Mouse (Mus musculus): ENCODE data around the gene Rhox4g. TPM values are rescaled to one million over a fixed set of nuclear protein-coding genes. Genes with fewer than 3 reads are reported as not detected.
"Not testable (repeated sequence)": the region's sequence is repeated elsewhere in the genome, so short reads cannot be mapped to it uniquely, and the experiment has no call there.

The Rhox4g gene
- polyA plus RNA-seq (2014; fragmentation: Nextera tagmentation; extraction: Ambion mirVana): not detected in 2 replicates

DNA sequence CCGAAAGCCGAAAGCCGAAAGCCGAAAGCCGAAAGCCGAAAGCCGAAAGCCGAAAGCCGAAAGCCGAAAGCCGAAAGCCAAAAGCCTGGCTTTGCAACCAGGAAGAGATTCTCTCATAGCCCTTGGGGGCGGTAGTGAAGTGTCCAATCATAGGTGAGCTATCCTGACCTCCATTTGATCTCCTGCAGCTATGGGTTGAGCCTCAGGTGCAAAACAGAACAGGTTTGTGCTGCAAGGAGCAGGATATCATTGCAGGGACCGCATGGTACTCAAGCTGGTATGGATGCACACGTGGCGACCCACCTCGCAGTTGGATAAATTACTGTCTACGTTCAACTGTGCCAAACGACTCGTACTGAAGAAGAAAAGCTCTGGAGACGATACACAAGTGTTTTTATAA lies at the start of gene Rhox4g:
TSS of gene Rhox4g (minus strand) at position 101 of the 400 bp plus-strand sequence.
- not testable (repeated sequence) for H3K27me3 ChIP-seq (replicated peaks; ENCODE audit: control insufficient read depth, insufficient read depth, low read length); H3K27ac ChIP-seq (replicated peaks; ENCODE audit: low read depth, low read length); H3K9ac ChIP-seq (ENCODE audit: low read depth, low read length); H3K36me3 ChIP-seq (ENCODE audit: control insufficient read depth, insufficient read depth, low read length); ATAC-seq (ENCODE audit: low read depth); DNase-seq (ENCODE audit: low spot score); H3K4me2 ChIP-seq (ENCODE audit: low read depth, low read length); H3K4me1 ChIP-seq (ENCODE audit: control insufficient read depth, insufficient read depth, low read length); H3K9me3 ChIP-seq (ENCODE audit: control insufficient read depth, low read length); H3K4me3 ChIP-seq (ENCODE audit: low read depth, low read length)
- 96% methylated on average over 13 of the region's 20 CpGs for WGBS

- Histone ChIP-seq H3K4me1 (ENCODE audit: control insufficient read depth, insufficient read depth, low read length) (no peaks in the 10 kb centered on the region), H3K36me3 (ENCODE audit: control insufficient read depth, insufficient read depth, low read length) (no peaks in the 10 kb centered on the region), H3K9ac (ENCODE audit: low read depth, low read length) (no peak overlapping the region), H3K27ac (replicated peaks; ENCODE audit: low read depth, low read length) (no peak overlapping the region), H3K27me3 (replicated peaks; ENCODE audit: control insufficient read depth, insufficient read depth, low read length) (no peaks in the 10 kb centered on the region), H3K4me3 (ENCODE audit: low read depth, low read length) (no peak overlapping the region), H3K4me2 (ENCODE audit: low read depth, low read length) (no peak overlapping the region), H3K9me3 (ENCODE audit: control insufficient read depth, low read length) (no peaks in the 10 kb centered on the region)
- no peak for ATAC-seq (ENCODE audit: low read depth)
- no peak for DNase-seq (ENCODE audit: low spot score)
- 83% methylated on average over 2 of the region's 2 CpGs for WGBS
Measured at GRCm38 (mm10) chrX:37692261-37692660, 41.1 kb upstream of the Rhox4g start.

GRCm38 (mm10) chrX:37683031-37683715 lies 32.0 kb upstream of the Rhox4g start:
- DNase-seq (ENCODE audit: low spot score) (no peak), ATAC-seq (ENCODE audit: low read depth) (no peak)
- Histone ChIP-seq H3K4me1 (ENCODE audit: control insufficient read depth, insufficient read depth, low read length) (no peaks in the 10 kb centered on the region), H3K27me3 (replicated peaks; ENCODE audit: control insufficient read depth, insufficient read depth, low read length) (no peaks in the 10 kb centered on the region), H3K27ac (replicated peaks; ENCODE audit: low read depth, low read length) (no peak overlapping the region), H3K36me3 (ENCODE audit: control insufficient read depth, insufficient read depth, low read length) (no peaks in the 10 kb centered on the region), H3K9me3 (ENCODE audit: control insufficient read depth, low read length) (no peaks in the 10 kb centered on the region), H3K4me2 (ENCODE audit: low read depth, low read length) (no peak overlapping the region), H3K4me3 (ENCODE audit: low read depth, low read length) (no peak overlapping the region), H3K9ac (ENCODE audit: low read depth, low read length) (no peak overlapping the region)
- 86% methylated on average over 22 of the region's 24 CpGs for WGBS

DNA sequence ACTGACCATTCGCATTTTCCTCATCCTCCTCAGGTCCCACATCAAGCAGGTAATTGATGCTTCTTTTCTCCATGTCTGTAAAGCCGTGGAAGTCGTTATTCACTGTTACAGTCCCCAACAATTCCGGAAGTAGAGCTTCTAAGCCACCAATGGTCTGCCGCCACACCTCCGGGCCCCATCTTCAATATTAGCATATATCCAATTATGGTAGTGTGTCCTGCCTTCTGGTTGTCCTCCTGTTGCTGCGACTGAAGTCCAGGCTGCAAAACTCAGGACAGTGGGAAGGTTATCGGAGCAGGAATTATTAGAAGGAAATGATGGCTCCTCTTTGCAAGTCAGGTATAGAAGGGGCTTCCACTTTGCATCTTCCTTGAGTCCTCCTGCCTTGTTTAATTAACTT lies 22.1 kb upstream of the Rhox4g start, which contains the start of gene Rhox2h:
TSS of gene Rhox2h (minus strand) at position 101 of the 400 bp plus-strand sequence.
- WGBS: 88% methylated on average over 8 of the region's 8 CpGs
- not testable (repeated sequence) for H3K27me3 ChIP-seq (replicated peaks; ENCODE audit: control insufficient read depth, insufficient read depth, low read length); H3K36me3 ChIP-seq (ENCODE audit: control insufficient read depth, insufficient read depth, low read length); H3K4me1 ChIP-seq (ENCODE audit: control insufficient read depth, insufficient read depth, low read length); DNase-seq (ENCODE audit: low spot score); H3K4me3 ChIP-seq (ENCODE audit: low read depth, low read length); H3K4me2 ChIP-seq (ENCODE audit: low read depth, low read length); H3K9ac ChIP-seq (ENCODE audit: low read depth, low read length); H3K9me3 ChIP-seq (ENCODE audit: control insufficient read depth, low read length); ATAC-seq (ENCODE audit: low read depth); H3K27ac ChIP-seq (replicated peaks; ENCODE audit: low read depth, low read length)

- not testable (repeated sequence) for H3K27me3 ChIP-seq (replicated peaks; ENCODE audit: control insufficient read depth, insufficient read depth, low read length); H3K9ac ChIP-seq (ENCODE audit: low read depth, low read length); ATAC-seq (ENCODE audit: low read depth); H3K9me3 ChIP-seq (ENCODE audit: control insufficient read depth, low read length); H3K4me3 ChIP-seq (ENCODE audit: low read depth, low read length); H3K27ac ChIP-seq (replicated peaks; ENCODE audit: low read depth, low read length); H3K36me3 ChIP-seq (ENCODE audit: control insufficient read depth, insufficient read depth, low read length); H3K4me1 ChIP-seq (ENCODE audit: control insufficient read depth, insufficient read depth, low read length); H3K4me2 ChIP-seq (ENCODE audit: low read depth, low read length); DNase-seq (ENCODE audit: low spot score)
- 75% methylated on average over 1 of the region's 3 CpGs for WGBS
Measured at GRCm38 (mm10) chrX:37668664-37669063, 17.5 kb upstream of the Rhox4g start, which contains the start of gene Rhox3h. TSS of gene Rhox3h (minus strand) at chrX:37668764.

GRCm38 (mm10) chrX:37643370-37643769 lies 7.8 kb downstream of the Rhox4g start, which contains the start of gene Rhox2g:
TSS of gene Rhox2g (minus strand) at chrX:37643470.
- H3K9me3 ChIP-seq (ENCODE audit: control insufficient read depth, low read length); H3K9ac ChIP-seq (ENCODE audit: low read depth, low read length); H3K27me3 ChIP-seq (replicated peaks; ENCODE audit: control insufficient read depth, insufficient read depth, low read length); ATAC-seq (ENCODE audit: low read depth); DNase-seq (ENCODE audit: low spot score); H3K4me3 ChIP-seq (ENCODE audit: low read depth, low read length); H3K27ac ChIP-seq (replicated peaks; ENCODE audit: low read depth, low read length); H3K4me2 ChIP-seq (ENCODE audit: low read depth, low read length); H3K36me3 ChIP-seq (ENCODE audit: control insufficient read depth, insufficient read depth, low read length); H3K4me1 ChIP-seq (ENCODE audit: control insufficient read depth, insufficient read depth, low read length): not testable (repeated sequence)
- WGBS: 85% methylated on average over 6 of the region's 6 CpGs

DNA sequence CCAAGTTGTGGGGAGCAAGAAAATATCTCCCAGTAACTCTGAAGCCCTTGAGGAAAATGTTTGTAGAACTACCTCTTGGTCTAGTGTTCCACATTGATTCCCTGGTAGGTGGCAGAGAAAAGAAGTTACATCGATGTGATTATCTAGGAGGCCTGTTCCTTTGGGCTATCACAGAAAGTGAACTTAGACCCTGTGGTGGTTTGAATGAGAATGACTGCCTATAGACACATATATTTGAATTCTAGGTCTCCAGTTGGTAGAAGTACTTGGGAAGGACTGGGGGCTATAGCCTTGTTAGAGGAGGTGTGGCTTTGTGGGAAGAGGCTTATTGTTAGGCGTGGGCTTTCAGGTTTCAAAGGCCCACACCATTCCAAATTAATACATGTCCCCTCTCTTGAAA lies 22.6 kb downstream of the Rhox4g start, which contains the start of gene Rhox3g:
TSS of gene Rhox3g (minus strand) at position 101 of the 400 bp plus-strand sequence.
- not testable (repeated sequence) for H3K4me1 ChIP-seq (ENCODE audit: control insufficient read depth, insufficient read depth, low read length); DNase-seq (ENCODE audit: low spot score); H3K9ac ChIP-seq (ENCODE audit: low read depth, low read length); H3K4me2 ChIP-seq (ENCODE audit: low read depth, low read length); H3K36me3 ChIP-seq (ENCODE audit: control insufficient read depth, insufficient read depth, low read length); H3K27me3 ChIP-seq (replicated peaks; ENCODE audit: control insufficient read depth, insufficient read depth, low read length); H3K9me3 ChIP-seq (ENCODE audit: control insufficient read depth, low read length); H3K4me3 ChIP-seq (ENCODE audit: low read depth, low read length); ATAC-seq (ENCODE audit: low read depth); H3K27ac ChIP-seq (replicated peaks; ENCODE audit: low read depth, low read length)
- 89% methylated on average over 2 of the region's 2 CpGs for WGBS

- ATAC-seq (ENCODE audit: low read depth); H3K4me1 ChIP-seq (ENCODE audit: control insufficient read depth, insufficient read depth, low read length); H3K27ac ChIP-seq (replicated peaks; ENCODE audit: low read depth, low read length); DNase-seq (ENCODE audit: low spot score); H3K27me3 ChIP-seq (replicated peaks; ENCODE audit: control insufficient read depth, insufficient read depth, low read length); H3K36me3 ChIP-seq (ENCODE audit: control insufficient read depth, insufficient read depth, low read length); H3K4me2 ChIP-seq (ENCODE audit: low read depth, low read length); H3K9me3 ChIP-seq (ENCODE audit: control insufficient read depth, low read length); H3K4me3 ChIP-seq (ENCODE audit: low read depth, low read length); H3K9ac ChIP-seq (ENCODE audit: low read depth, low read length): not testable (repeated sequence)
- 92% methylated on average over 15 of the region's 19 CpGs for WGBS
Measured at GRCm38 (mm10) chrX:37607604-37608003, 43.5 kb downstream of the Rhox4g start, which contains the start of gene Rhox4f. TSS of gene Rhox4f (minus strand) at chrX:37607704.
